Mouse (Mus musculus) heart, embryonic 13.5 days (tissue): ENCODE results near the gene Zfp382. TPM values are rescaled to one million over a fixed set of nuclear protein-coding genes. Genes with fewer than 3 reads are reported as not detected.
A peak's percentile ranks its signal among the peaks of the same experiment; 100 is the strongest.
"Not testable (repeated sequence)": the region's sequence is repeated elsewhere in the genome, so short reads cannot be mapped to it uniquely, and the experiment has no call there.

ENCODE experiments used
- ATAC-seq: fragments of 200-750 bp; cut with Nextera tagmentation; 2 replicates; pipeline ENCODE4 v1.8.0; 2017; ENCODE audit warnings: moderate TSS enrichment; ENCODE audit not compliant: insufficient number of reproducible peaks, low FRiP score, low TSS enrichment; ENCODE audit errors: extremely low read depth
- H3K27ac ChIP-seq: fragments of 300-500 bp; sonication (generic); replicated peaks from 2 replicates; pipeline ENCODE4 v1.5.1; 2015; ENCODE audit warnings: moderate library complexity, mild to moderate bottlenecking, inconsistent platforms
- H3K27me3 ChIP-seq: fragments of 300-500 bp; sonication (generic); replicated peaks from 2 replicates; pipeline ENCODE4 v1.6.1; 2015; ENCODE audit warnings: mild to moderate bottlenecking, inconsistent platforms
- H3K36me3 ChIP-seq: fragments of 300-500 bp; sonication (generic); 2 replicates; pipeline ENCODE4 v1.6.1; 2015; ENCODE audit warnings: mild to moderate bottlenecking, inconsistent platforms
- H3K4me1 ChIP-seq: fragments of 300-500 bp; sonication (generic); 2 replicates; pipeline ENCODE4 v1.6.1; 2015; ENCODE audit warnings: inconsistent platforms
- H3K4me2 ChIP-seq: fragments of 300-500 bp; sonication (generic); 2 replicates; pipeline ENCODE4 v1.6.1; 2015; ENCODE audit warnings: inconsistent platforms, mild to moderate bottlenecking, moderate library complexity
- H3K4me3 ChIP-seq: fragments of 300-500 bp; sonication (generic); 2 replicates; pipeline ENCODE4 v1.5.1; 2015; ENCODE audit warnings: moderate library complexity, mild to moderate bottlenecking, inconsistent platforms
- H3K9ac ChIP-seq: fragments of 300-500 bp; sonication (generic); 2 replicates; pipeline ENCODE4 v1.6.1; 2015; ENCODE audit warnings: inconsistent platforms, mild to moderate bottlenecking, moderate library complexity
- H3K9me3 ChIP-seq: fragments of 300-500 bp; sonication (generic); 2 replicates; pipeline ENCODE4 v1.6.1; 2016; ENCODE audit warnings: inconsistent platforms
- WGBS: fragments of 180-500 bp; shearing (Covaris S2); methylation state at CpG from one replicate; pipeline ENCODE4 v1.1.7; 2015; ENCODE audit warnings: mixed read lengths; 5-methylcytosine and 5-hydroxymethylcytosine counted together
- polyA plus RNA-seq: library from polyadenylated mRNA; unstranded; fragments of >200 nt; fragmentation: Nextera tagmentation; extraction: Ambion mirVana; gene quantifications from 2 replicates; pipeline ENCODE4 v1.2.1, GENCODE M21; 2015

Zfp382 gene
- polyA plus RNA-seq, 1 experiment from 2014 or later: 10.0 TPM

DNA sequence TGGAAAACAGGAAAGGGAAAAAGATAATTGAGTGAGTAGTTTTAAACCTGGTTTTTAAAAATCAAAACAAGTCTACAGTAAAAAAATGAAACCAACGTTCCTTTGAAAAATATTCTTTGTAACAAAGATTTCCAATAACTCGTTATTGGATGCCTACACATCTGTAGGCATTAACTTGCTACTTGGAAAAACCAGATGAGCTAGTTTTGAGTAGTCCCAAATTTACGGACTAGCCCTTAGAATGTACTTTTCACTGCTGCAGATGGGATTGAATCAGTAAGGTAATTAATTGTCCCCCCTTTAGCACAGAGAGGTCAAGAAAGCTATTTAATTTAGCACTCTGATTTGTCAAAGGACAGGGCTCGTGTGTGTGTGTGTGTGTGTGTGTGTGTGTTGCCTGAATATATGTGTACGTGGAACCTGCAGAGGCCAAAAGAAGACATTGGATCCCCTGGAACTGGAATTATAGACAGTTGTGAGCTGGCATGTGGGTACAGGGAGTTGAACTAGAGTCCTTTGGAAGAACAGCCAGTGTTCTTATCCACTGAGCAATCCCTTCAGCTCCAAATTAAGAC is 26.1 kb upstream of the Zfp382 start:
- peaks cover 37% of the 10 kb centered on the region for H3K4me1 ChIP-seq
- ATAC-seq: no peak
- peak overlapping the region; percentile 97 for H3K27ac ChIP-seq
- no peaks in the 10 kb centered on the region for H3K9me3 ChIP-seq
- H3K4me2 ChIP-seq: peak overlapping the region; percentile 88
- H3K9ac ChIP-seq: peak overlapping the region; percentile 96
- WGBS: 14% methylated on average over 5 of the region's 5 CpGs
- H3K4me3 ChIP-seq: peak overlapping the region; percentile 77
- H3K27me3 ChIP-seq: no peaks in the 10 kb centered on the region
- peaks cover 36% of the 10 kb centered on the region for H3K36me3 ChIP-seq

DNA sequence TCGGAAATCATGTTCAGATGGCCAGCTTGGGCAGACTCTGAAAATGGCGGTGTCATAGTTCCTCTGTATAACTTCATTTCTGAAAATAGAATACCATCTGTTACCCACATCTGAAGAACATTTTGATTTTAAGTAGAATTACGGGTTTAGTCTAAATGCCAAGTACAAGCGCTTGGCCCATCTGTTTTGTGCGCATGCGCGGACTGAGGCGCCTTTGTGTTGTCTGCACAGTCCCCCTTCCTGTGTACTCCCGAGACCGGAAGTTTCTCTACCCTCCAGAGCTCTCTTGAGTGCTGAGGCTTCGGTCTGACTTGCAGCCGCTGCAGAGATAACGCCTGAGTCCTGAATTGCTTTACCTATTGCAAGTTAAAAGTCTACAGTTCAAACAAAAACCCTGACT is 22.4 kb upstream of the Zfp382 start:
- Histone ChIP-seq H3K9me3 (peaks cover 17% of the 10 kb centered on the region), H3K4me2 (no peak overlapping the region), H3K4me1 (peaks cover 28% of the 10 kb centered on the region), H3K27me3 (no peaks in the 10 kb centered on the region), H3K27ac (no peak overlapping the region), H3K4me3 (no peak overlapping the region), H3K9ac (no peak overlapping the region), H3K36me3 (peaks cover 70% of the 10 kb centered on the region)
- WGBS: 85% methylated on average over 13 of the region's 13 CpGs
- ATAC-seq: no peak

DNA sequence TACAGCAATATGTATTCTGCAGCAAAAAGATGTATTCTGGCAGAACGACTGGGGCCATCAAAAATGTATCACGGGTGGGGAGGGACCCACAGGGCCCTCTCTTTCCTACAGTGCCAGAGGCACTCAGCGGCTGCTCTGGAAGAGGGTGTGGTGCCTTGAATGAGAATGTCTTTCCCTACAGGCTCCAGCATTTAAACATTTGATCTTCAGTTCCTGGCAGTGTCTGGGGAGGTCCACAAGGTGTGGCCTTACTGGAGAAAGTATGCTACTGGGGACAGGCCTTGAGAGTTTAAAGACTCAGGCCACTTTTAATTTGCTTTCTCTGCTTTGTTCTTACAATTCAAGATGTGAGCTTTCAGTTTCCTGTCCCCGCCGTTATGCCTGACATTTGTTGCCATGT is 5.7 kb upstream of the Zfp382 start:
- no peak for ATAC-seq
- peaks cover 12% of the 10 kb centered on the region; the same call in 1 of the 2 replicates for H3K36me3 ChIP-seq
- WGBS: 91% methylated on average over 5 of the region's 5 CpGs
- peaks cover 16% of the 10 kb centered on the region for H3K9me3 ChIP-seq
- H3K4me1 ChIP-seq: peaks cover 13% of the 10 kb centered on the region
- H3K4me3 ChIP-seq: no peak overlapping the region
- H3K9ac ChIP-seq: no peak overlapping the region
- no peaks in the 10 kb centered on the region for H3K27me3 ChIP-seq
- H3K4me2 ChIP-seq: no peak overlapping the region
- H3K27ac ChIP-seq: no peak overlapping the region

DNA sequence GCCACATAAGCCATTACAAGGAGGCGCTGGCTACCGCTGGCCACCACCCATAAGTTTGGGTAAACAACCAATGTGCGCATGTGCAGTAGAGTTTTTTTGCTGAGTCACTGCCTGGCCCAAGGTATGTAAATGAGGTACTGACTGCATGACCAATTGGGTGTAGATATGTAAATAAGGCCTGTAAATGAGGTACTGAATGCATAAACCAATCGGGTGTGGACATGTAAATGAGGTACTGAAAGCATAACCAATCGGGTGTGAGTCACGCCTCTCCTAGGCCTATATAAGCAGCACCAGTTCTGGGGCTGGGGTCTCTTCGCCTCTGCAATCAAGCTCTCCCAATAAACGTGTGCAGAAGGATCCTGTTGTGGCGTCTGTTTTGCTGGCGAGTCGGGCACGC is 3.8 kb upstream of the Zfp382 start:
- not testable (repeated sequence) for H3K4me3 ChIP-seq, ATAC-seq, H3K27me3 ChIP-seq, H3K9ac ChIP-seq, H3K27ac ChIP-seq, H3K4me2 ChIP-seq
- Histone ChIP-seq H3K36me3 (peaks cover 12% of the 10 kb centered on the region; the same call in 1 of the 2 replicates), H3K4me1 (peaks cover 10% of the 10 kb centered on the region), H3K9me3 (peaks cover 16% of the 10 kb centered on the region)
- WGBS: 94% methylated on average over 12 of the region's 12 CpGs

DNA sequence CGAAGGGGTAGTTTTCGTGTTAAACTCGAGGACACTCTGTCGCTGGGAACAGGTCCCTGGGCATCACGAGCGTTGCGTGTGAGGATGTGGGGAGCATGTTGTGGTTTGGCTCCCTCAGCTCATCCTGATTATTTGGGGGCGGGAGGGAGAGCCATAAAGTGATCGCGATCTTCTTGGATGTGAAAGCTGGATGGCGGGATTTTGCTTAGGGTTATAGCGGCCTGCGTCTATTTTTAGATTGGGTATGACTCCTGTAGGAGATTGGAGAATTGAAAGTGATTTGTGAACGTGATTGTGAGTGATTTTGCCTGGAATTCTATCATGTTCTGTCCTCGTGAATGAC is 417 bp downstream of the Zfp382 start:
- Histone ChIP-seq H3K4me1 (peaks cover 12% of the 10 kb centered on the region), H3K4me3 (peak overlapping the region; percentile 85), H3K27me3 (no peaks in the 10 kb centered on the region), H3K9ac (peak overlapping the region; percentile 93), H3K27ac (peak overlapping the region; percentile 90), H3K36me3 (peaks cover 21% of the 10 kb centered on the region), H3K9me3 (no peaks in the 10 kb centered on the region), H3K4me2 (peak overlapping the region; percentile 86)
- WGBS: 5% methylated on average over 15 of the region's 15 CpGs
- no peak for ATAC-seq

DNA sequence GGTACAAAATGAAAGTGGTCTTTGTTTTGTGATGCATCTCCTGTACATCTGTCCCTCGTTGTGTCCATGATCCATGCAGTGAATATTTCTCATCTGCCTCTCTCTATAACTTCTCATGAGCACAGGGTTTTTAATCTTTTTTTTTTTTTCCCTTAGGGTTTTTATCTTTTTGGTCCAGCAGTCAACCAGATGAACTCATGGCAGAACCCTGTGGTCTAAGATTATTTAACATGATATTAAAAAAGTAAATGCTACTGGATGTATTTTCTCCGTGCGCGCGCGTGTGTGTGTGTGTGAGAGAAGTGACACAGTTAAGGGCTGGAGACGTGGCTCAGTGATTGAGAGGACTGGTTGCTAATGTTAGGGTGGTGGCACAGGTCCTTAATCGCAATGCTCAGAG is 8.2 kb downstream of the Zfp382 start:
- H3K4me1 ChIP-seq: no peaks in the 10 kb centered on the region
- WGBS: 97% methylated on average over 8 of the region's 8 CpGs
- H3K4me2 ChIP-seq: no peak overlapping the region
- H3K36me3 ChIP-seq: peaks cover 94% of the 10 kb centered on the region
- H3K27me3 ChIP-seq: no peaks in the 10 kb centered on the region
- no peak overlapping the region for H3K9ac ChIP-seq
- no peak overlapping the region for H3K27ac ChIP-seq
- ATAC-seq: no peak
- H3K4me3 ChIP-seq: no peak overlapping the region
- peaks cover 11% of the 10 kb centered on the region; the same call in 1 of the 2 replicates for H3K9me3 ChIP-seq

DNA sequence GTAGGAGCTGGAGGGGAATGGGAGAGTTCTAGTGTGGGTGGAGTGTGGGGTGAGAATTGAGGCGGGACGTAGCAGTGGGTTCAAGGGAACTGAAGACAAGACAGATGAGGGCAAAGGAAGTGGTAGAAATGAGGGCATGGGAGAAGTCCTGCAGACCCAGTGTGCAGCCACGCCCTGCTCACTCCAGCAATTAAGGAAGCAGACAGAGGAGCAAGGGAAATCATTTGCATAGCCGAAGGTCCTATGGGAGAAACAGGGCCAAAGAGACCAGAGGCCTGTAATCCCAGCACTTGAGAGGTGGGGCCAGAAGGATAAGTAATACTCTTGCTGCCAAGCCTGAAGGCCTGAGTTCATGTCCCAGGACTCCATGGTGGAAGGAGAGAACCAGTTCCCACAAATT is 10.7 kb downstream of the Zfp382 start:
- H3K4me3 ChIP-seq: no peak overlapping the region
- H3K36me3 ChIP-seq: peaks cover 94% of the 10 kb centered on the region
- no peaks in the 10 kb centered on the region for H3K27me3 ChIP-seq
- no peak overlapping the region for H3K4me2 ChIP-seq
- H3K4me1 ChIP-seq: no peaks in the 10 kb centered on the region
- WGBS: 85% methylated on average over 4 of the region's 4 CpGs
- no peak overlapping the region for H3K9ac ChIP-seq
- peaks cover 11% of the 10 kb centered on the region; the same call in 1 of the 2 replicates for H3K9me3 ChIP-seq
- H3K27ac ChIP-seq: no peak overlapping the region
- no peak for ATAC-seq

DNA sequence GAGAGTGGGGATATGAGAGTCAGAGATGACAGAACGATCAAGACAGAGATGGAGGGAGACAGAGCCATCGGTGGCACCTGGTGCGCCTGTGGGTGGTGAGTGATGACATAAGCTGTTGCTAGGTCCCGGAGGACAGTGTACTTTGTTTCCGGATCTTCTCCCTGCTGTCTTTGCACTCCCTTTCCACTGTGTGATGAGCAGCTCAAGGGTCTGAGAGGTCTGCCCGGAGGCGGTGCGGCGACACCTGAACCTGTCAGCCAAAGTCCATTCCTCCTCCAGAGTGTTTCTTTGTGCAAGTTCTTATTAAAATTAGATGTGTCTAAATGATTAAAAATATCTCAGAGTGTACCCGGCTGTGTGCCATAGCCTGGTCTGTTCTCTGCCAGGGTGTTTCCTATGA is 15.1 kb downstream of the Zfp382 start:
- Histone ChIP-seq H3K4me1 (no peaks in the 10 kb centered on the region), H3K9me3 (peaks cover 11% of the 10 kb centered on the region; the same call in 1 of the 2 replicates), H3K36me3 (peaks cover 92% of the 10 kb centered on the region), H3K4me3 (no peak overlapping the region), H3K27ac (no peak overlapping the region), H3K9ac (no peak overlapping the region), H3K4me2 (no peak overlapping the region), H3K27me3 (no peaks in the 10 kb centered on the region)
- WGBS: 83% methylated on average over 10 of the region's 10 CpGs
- no peak for ATAC-seq

DNA sequence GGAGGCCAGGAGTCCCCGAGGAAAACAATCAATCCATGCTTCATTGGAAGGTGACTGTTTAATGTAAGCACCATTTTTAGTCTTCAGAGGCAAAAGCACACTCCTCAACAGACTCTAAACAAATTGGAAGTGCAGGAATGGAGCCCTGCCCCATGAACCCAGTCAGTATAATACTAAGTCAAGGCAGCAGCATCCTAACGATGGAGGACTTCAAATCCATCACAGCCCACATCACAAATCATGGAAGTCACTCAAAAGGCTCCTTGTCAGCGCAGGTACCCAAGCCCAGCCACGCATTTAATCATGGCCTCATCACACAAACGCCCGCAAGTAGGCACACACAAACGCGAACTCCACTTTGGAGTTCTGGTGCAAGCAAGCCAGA is 21.4 kb downstream of the Zfp382 start:
- whole genome bisulfite sequencing: 17% methylated on average over 8 of the region's 8 CpGs

DNA sequence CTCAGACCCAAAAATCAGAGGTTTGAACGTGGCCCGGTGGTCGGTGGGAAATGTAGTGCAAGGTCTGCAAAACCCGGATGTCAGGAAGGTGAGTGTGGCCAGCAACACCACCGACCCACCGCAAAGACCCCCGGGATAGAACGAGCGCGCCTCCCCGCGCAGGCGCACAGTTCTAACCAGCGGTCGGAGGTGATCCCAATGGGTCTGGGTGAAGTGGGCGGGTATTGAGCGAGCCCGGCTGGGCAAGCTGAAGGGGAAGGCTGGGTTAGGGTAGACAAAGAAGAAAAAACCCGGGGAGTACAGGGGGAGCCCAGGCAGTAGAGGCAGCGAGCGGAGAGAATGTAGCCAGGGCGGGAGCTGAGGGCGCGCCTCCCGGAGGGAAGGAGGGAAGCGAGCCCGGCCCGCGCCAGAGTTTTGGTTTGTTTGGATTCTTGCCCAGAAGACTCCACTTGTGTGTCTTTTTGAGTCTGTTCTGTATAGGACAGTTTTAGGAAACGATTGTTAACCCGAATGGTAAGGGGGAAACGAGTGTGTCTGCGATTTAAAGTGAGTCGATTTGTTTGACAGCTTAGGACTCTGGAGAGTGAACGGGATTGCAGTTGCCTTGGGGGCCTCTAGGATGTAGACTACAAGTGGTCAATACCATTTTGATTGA is 21.9 kb downstream of the Zfp382 start:
- Histone ChIP-seq H3K36me3 (peaks cover 58% of the 10 kb centered on the region), H3K4me3 (peak overlapping the region; percentile 71), H3K27ac (peak overlapping the region; percentile 83), H3K4me1 (no peaks in the 10 kb centered on the region), H3K9ac (peak overlapping the region; percentile 89), H3K27me3 (no peaks in the 10 kb centered on the region), H3K9me3 (peaks cover 18% of the 10 kb centered on the region; the same call in 1 of the 2 replicates), H3K4me2 (peak overlapping the region; percentile 75)
- ATAC-seq: peak; percentile 81
- 3% methylated on average over 35 of the region's 35 CpGs for WGBS

More for the DNA sequence above, 21.4 kb downstream of the Zfp382 start:
- no peaks in the 10 kb centered on the region for H3K4me1 ChIP-seq
- no peak for ATAC-seq
- no peaks in the 10 kb centered on the region for H3K27me3 ChIP-seq
- peak overlapping the region; percentile 75 for H3K4me2 ChIP-seq
- peaks cover 14% of the 10 kb centered on the region; the same call in 1 of the 2 replicates for H3K9me3 ChIP-seq
- peaks cover 58% of the 10 kb centered on the region for H3K36me3 ChIP-seq
- peak overlapping the region; percentile 71 for H3K4me3 ChIP-seq
- H3K27ac ChIP-seq: peak overlapping the region; percentile 29; the same call in 1 of the 2 replicates
- H3K9ac ChIP-seq: peak overlapping the region; percentile 89

DNA sequence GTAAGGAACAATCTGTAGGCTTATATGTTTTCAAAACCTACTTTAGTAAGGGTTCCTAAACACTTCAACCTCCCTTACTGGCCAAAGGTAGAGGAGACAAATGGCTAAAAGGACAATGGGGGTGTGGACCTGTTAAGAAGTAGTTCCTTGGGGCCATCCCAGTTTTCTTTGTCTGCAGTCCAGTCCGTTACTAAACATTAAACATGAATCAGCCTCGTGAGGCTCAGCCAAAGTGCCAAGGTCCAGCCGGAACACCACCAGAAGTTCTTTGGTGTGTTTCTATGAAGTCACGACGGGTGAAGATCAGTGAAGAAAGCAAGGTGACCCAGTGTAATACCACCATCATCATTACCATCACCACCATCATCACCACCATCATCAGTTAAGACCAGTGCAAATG is 25.3 kb downstream of the Zfp382 start:
- Histone ChIP-seq H3K27ac (no peak overlapping the region), H3K9ac (no peak overlapping the region), H3K4me2 (no peak overlapping the region), H3K9me3 (peaks cover 51% of the 10 kb centered on the region), H3K4me1 (no peaks in the 10 kb centered on the region), H3K36me3 (peaks cover 65% of the 10 kb centered on the region), H3K4me3 (no peak overlapping the region), H3K27me3 (no peaks in the 10 kb centered on the region)
- no peak for ATAC-seq
- WGBS: 90% methylated on average over 5 of the region's 5 CpGs

DNA sequence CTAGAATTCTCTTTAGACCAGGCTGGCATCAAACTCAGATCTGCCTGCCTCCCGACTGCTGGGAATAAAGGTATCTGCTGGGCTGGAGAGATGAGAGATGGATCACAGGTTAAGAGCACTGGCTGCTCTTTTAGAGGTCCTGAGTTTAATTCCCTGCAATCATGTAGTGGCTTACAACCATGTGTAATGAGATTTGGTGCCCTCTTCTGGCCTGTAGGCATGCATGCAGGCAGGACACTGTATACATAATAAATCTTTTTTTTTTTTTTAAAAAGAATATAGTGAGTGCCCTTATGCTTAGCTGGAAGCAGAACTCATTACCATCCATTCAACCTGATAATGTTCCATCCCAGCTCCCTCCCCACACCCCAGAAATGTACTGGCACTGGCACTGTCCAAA is 32.3 kb downstream of the Zfp382 start:
- Histone ChIP-seq H3K9ac (no peak overlapping the region), H3K4me1 (no peaks in the 10 kb centered on the region), H3K9me3 (peaks cover 97% of the 10 kb centered on the region), H3K36me3 (peaks cover 98% of the 10 kb centered on the region), H3K27me3 (no peaks in the 10 kb centered on the region), H3K27ac (no peak overlapping the region), H3K4me2 (no peak overlapping the region), H3K4me3 (no peak overlapping the region)
- no peak for ATAC-seq
- 94% methylated on average over 1 of the region's 1 CpGs for WGBS
